Mouse (Mus musculus) colon, adult 2 months (tissue): ENCODE data around the gene Stam2. TPM values are rescaled to one million over a fixed set of nuclear protein-coding genes. Genes with fewer than 3 reads are reported as not detected.

Experiments used
- polyA plus RNA-seq: library from polyadenylated mRNA; depleted of rRNA; stranded (reverse); fragments of >200 nt; gene quantifications from 2 replicates; pipeline ENCODE4 v1.2.3, GENCODE M21; 2012; rRNA removed

Stam2 gene
- 10.1 and 10.6 TPM in 2 replicates for polyA plus RNA-seq

DNA sequence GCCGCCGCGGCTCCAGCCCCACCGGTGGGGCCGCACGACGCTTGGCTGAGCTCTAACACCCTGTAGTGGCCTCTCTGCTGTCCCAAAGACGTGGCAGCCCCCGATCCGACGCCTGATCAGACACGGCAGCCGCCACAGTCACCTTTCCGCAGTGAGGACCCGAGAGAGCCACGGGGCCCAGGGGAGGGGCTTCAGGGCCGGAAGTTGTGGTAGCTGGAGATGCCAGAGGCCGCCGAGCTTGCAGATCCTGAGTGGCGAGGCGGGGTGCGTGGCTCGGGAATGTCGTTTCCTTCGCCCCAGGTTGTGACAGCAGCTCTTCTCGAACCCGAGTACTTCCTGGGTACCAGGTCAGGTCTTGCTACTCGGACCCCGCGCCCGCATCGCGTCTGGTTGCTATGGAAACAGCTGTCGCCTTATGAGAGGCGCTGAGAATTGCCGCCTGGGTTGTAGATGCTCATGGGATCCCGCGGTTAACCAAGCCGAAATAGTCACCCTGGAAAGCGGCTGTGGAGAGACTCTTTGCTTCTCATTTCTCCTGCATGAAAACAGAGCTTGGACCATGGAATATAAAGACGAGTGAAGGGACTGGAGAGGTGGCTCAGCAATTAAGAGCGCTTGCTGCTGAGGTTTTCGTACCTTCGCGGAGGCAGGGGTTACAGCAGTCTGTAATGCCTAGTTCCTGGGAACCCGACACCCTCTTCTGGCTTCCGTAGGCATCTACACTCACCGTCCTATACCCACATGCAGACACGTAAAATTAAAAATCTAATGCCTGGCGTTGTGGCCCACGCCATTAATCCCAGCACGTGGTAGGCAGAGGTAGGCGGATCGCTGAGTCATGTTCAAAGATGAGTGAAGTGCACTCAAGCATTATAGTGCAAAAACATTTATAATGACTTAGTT, at the start of gene Stam2:
Stam2 (minus strand) TSS at position 26 of the 903 bp plus-strand sequence.

DNA sequence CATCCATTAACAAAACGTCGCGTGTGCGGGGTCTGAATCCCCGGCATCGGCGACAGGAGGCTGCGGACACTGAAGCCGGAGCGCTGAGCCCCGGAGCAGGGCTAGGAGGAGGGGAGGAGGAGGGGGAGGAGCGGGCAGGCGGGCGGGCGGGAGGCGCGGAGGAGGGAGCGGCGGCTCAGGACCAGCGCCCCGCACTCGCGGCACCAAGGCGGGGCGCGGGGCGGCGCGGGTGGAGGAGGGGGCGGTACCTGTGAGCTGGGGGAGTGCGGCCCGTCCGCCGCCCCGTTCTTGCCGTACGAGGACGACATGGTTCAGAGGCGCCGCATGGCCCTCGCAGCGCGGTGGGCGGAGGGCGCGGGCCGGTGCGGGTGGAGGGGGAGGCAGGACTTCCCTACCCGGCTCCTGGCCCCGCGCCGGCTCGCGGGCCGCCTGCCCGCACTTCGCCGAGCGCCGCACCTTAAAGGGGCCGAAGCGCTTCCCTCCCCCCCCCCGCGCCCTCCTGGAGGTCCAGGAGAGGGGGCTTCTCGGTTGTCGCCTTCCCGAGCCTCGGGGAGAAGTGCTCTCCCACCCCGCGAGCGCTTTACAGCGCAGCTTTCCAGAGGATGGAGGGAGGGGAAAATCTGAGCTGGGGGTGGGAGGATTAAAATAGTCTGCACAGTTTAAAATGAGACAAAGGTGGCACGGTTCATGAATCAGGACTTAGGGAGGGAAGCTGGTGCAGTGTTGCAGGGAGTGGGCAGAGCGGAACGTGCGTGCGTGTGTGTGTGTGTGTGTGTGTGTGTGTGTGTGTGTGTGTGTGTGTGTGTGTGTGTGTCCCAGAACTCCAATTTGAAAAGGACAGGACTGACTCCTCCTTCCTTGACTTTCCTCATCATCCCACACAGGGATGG, 65.8 kb downstream of the Stam2 start, which contains the start of gene Cacnb4:
Cacnb4 (minus strand) TSS at position 809 of the 890 bp plus-strand sequence.

Other genes with a start within 250 kb of the Stam2 start
- gene Cacnb4, start 65.5 kb downstream of the Stam2 start, polyA plus RNA-seq = 0.01 and 0.05 TPM in 2 replicates
- gene Fmnl2, start 115.6 kb upstream of the Stam2 start, polyA plus RNA-seq = 1.1 and 1.4 TPM in 2 replicates